Mouse (Mus musculus) gastrocnemius, adult 2 months (tissue): ENCODE data around the gene Mnat1. TPM values are rescaled to one million over a fixed set of nuclear protein-coding genes. Genes with fewer than 3 reads are reported as not detected.
A peak's percentile ranks its signal among the peaks of the same experiment; 100 is the strongest.
"Not testable (repeated sequence)": the region's sequence is repeated elsewhere in the genome, so short reads cannot be mapped to it uniquely, and the experiment has no call there.

Experiments
- DNase-seq: peaks from one replicate; pipeline ENCODE4 v3.0.0; 2022
- H3K27ac ChIP-seq: fragments of 200-600 bp; 2 replicates; pipeline ENCODE4 v1.8.1; 2022; ENCODE audit warnings: mild to moderate bottlenecking
- H3K4me3 ChIP-seq: fragments of 200-600 bp; 2 replicates; pipeline ENCODE4 v1.8.1; 2022; ENCODE audit warnings: mild to moderate bottlenecking, moderate library complexity
- CTCF ChIP-seq: fragments of 200-600 bp; IDR thresholded peaks from 2 replicates; pipeline ENCODE4 v1.8.1; 2022; ENCODE audit warnings: antibody characterized with exemption, mild to moderate bottlenecking, moderate library complexity
- intact Hi-C: fragments of 180-260 bp; cut with DNase I; formaldehyde crosslinking; loops from one replicate; pipeline ENCODE4 v1.15.1; 2025
- long read RNA-seq, 2 experiments: library from polyadenylated mRNA; stranded (forward); transcript quantifications; one replicate each; pipeline ENCODE4 v2.0.0; 2021
- total RNA-seq, 2 experiments: library from RNA; stranded (reverse); gene quantifications; 2 replicates each; pipeline ENCODE4 v1.2.3; 2021

The Mnat1 gene
- 10 to 100 TPM; 17.6 to 19.4 TPM for total RNA-seq
- long read RNA-seq, experiment 1, partial matches to known transcripts = 0 of 3 reads
- long read RNA-seq, experiment 1, other reads (novel, unspliced or antisense) = 0 of 3 reads
- long read RNA-seq, experiment 2, partial matches to known transcripts = 0 of 3 reads
- long read RNA-seq, experiment 2, other reads (novel, unspliced or antisense) = 1 of 3 reads

DNA sequence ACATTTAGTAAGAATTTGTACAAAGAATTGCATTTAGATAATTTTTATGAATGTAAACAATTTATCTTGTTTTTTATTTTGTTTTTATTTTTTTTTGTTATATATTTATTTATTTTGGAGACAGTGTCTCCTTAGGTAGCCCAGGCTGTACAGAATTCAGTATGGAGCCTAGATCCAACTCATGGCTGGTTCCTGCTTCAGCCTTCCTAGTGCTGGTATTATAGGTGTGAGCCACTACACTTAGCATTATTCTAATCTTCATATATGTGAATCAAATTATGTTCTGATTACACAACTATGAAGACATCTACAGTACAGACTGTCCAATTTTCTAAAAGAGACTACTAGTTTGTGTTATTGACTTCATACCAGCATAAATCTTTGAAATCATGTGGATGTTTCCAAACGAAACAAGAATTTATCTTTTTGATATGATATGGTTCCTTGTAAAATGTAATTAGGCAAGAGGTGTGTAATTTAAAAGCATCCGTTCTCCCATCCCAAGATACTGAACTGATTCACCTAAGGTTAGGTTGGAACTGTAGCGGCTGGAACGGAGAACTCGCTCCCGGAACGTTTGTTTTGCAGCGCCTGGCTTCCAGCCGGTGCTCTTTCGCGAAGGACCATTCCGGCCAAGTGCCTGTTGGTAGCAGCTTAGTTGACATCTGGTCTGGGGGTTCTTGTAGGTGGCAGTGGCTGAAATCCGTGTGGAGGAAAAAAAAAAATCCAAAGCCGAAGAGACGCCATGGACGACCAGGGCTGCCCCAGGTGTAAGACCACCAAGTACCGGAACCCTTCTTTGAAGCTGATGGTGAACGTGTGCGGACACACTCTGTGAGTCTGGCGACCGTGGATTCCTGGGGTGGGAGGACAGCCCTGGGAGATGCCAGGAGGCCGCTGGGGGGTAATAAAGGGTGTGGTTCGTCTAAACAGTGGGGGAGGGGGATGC, at the start of gene Mnat1:
TSS of gene Mnat1 (plus strand) at position 625 of the 949 bp plus-strand sequence.
- no peak for TF ChIP-seq CTCF
- Histone ChIP-seq H3K27ac (peak within 1 kb of the TSS; percentile 93), H3K4me3 (peak within 1 kb of the TSS; percentile 92)
- intact Hi-C loops = no loop called here
- DNase-seq = peak; percentile 89

DNA sequence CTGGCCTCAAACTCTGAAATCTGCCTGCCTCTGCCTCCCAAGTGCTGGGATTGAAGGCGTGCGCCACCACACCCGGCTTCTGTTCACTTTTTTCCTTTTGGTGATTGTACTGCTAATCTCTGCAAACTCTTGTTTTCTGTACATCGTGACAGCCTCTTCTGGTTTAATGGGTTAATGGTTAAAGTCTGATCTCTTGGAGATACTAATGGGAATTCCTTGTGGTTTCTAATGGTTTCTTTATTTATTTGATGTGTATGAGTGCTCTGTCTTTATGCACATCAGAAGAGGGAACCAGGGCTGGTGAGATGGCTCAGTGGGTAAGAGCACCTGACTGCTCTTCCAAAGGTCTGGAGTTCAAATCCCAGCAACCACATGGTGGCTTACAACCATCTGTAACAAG, 41.7 kb upstream of the Mnat1 start:
- intact Hi-C loops, H3K4me3 ChIP-seq, DNase-seq, H3K27ac ChIP-seq: not testable (repeated sequence)

DNA sequence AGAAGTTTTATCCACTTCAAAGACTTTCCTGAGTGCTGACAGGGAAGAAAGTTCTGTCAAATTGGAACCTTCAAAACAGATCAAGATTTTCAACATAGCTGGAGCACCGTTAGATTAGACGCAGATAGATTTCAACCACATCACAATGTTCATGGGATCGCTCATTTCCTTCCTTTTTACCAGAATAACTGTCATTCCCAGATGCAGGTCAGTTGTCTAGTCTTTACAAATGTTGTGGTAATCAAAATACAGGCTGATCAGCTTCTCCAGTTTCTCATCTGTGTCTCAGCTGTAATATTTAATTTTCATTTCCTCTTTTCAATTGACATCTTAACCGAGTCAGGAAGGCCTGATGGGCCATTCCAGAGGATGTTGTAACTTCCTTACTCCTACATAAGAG, 39.7 kb upstream of the Mnat1 start:
- DNase-seq = no peak
- intact Hi-C loops = no loop called here

DNA sequence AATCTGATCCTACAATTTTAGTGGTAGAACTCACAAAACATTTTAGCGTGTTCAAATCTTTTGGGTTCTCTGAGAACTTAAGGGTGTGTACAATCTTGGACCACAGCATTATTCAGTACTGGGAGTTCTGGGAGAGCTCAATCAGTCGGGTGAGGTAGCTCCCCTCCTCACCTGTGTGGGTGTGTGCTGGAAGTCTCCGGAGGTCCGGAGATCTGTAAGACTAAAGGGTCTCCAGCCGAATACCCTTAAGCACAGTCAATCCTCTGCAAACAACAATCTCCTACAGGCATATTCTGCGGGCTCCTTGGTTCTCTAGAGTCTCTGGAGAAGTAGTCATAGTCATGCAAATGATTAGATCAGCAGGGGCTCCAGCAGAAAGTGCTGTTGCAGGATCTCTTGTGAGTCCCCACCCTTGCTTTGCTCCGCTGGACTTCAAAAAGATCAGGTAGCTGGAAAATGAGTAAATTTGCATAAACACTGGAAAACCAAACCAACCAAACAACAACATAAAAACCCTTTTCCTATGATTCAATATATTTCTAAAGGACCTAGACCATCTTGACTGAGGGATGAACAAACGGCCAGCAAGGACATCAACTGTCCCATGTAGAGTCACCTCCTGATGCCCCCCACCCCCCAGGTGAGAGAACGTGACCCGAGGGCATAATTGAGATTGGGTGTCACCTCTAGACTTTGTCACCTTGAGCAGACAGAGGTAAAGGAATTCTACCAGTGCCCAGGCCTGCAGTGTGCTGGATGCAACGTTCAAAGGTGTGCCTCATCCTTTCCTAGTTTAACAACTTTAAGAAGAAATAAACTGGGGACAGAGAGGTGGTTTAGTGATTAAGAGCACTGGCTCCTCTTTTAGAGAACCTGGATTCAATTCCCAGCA, 37.5 kb upstream of the Mnat1 start:
- TF ChIP-seq CTCF = no peak
- H3K27ac ChIP-seq = no peak overlapping the region
- intact Hi-C loops = no loop called here

More for the DNA sequence above, 39.7 kb upstream of the Mnat1 start:
- no peak overlapping the region for H3K27ac ChIP-seq
- H3K4me3 ChIP-seq = no peak overlapping the region
- no peak for TF ChIP-seq CTCF

DNA sequence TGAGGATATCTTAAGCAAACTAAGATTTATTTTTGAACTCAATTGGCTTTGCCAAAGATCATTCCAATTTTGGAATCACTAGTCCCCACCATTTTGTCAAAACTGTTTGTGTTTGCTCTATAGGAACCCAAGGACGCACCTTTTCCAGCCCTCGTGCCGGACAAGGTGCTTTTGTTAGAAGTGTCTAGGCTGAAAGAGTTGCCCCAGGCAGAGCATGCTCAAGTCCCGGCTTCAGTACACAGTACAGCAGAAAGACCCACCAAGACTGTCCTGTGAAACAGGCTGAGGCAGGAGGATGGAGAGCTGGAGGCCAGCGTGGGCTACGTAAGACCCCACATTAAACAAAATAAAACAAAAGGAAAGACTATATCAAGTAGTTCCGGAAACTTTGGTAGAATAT, 36.4 kb upstream of the Mnat1 start:
- no peak overlapping the region for H3K27ac ChIP-seq
- H3K4me3 ChIP-seq = no peak overlapping the region
- no peak for DNase-seq
- no peak for TF ChIP-seq CTCF
- intact Hi-C loops = no loop called here

More for the DNA sequence above, 37.5 kb upstream of the Mnat1 start:
- DNase-seq = no peak
- no peak overlapping the region for H3K4me3 ChIP-seq

DNA sequence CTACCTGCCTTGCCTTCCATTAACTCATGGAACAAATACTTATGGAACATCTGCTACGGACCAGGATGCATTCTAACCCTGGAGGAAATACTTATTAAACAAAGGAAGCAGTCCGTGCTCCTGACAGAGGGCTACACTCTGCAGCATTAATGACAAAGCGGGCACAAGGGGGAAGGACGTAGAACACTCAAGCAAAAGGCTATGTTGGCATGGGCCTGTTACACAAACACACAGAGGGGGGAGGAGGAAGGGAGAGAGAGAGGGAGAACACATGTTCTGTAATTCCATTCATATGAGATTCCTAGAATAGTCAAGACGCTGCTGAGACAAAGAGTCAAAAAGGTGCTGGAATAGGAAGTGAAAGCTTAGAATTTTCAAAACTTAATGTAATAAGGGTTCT, 35.0 kb upstream of the Mnat1 start:
- intact Hi-C loops = no loop called here
- H3K4me3 ChIP-seq = no peak overlapping the region
- TF ChIP-seq CTCF = no peak
- H3K27ac ChIP-seq = no peak overlapping the region
- no peak for DNase-seq

DNA sequence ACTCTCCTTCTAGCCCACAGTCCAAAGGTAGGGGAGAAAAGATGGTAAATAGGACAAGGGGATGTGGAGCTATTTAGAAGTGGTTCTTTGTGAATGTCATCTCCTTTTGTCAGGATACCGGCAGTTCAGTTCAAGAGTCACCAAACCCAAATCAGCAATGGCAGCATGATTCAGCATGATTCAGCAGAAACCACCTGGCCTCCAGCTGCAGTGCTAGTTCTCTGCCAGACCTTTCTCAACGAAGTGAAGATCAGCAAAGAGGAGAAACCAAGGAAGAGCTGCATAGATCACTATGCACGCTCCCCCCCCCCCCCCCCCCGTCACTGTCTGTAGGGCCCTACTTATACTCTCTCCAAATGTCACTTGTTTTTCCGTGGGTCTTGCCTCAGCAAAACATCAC, 34.6 kb upstream of the Mnat1 start:
- no peak overlapping the region for H3K27ac ChIP-seq
- TF ChIP-seq CTCF = no peak
- DNase-seq = no peak
- intact Hi-C loops = no loop called here
- no peak overlapping the region for H3K4me3 ChIP-seq

DNA sequence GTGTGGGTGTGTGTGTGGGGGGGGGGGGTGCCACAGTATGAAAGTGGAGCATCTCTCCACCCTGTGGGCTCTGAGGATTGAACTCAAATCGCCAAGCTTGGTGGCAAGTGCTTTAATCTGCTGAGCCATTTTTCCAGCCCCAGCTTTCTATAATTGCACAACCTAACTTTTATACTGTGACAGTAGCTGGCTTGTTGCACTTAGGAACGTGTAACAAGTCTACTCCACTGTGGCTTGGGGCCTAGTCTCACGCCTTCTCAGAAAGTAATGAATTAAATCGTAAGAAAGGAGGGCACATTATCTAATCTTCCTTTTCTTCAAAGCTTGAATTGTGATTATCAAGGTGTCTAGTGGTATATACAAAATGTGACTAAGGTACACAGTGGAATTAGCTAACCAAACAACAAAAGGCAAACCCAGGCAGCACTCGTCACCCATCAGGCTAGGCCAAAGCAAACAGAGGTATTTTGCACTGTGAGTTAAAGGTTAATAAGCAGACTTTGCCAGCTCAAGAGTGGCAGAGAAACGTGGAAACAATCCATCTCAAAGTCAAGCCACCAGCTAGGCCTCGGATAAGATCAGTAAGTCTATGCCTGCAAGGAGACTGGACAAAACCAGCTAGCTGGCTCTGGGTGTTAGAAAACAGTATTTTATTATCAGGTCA, 32.7 kb upstream of the Mnat1 start:
- TF ChIP-seq CTCF = no peak
- intact Hi-C loops = no loop called here
- no peak for DNase-seq
- Histone ChIP-seq H3K27ac (no peak overlapping the region), H3K4me3 (no peak overlapping the region)

DNA sequence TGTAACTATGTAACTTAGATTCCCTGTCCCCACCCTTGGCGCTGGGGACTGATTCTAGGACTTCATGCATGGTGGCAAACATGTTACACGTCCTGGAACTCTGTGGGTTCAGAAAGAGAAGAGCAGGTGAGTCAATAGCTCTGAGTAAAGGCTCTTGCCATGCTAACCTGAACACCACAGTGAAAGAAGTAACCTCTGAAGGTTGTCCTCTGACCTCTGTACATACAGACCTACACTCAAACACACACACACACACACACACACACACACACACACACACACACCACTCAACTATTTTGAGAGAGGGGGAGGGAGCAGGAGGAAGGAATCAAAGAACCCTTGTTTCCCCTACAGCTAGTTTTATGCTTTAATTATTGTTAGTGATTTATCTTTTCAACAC, 29.3 kb upstream of the Mnat1 start:
- Histone ChIP-seq H3K4me3 (no peak overlapping the region), H3K27ac (no peak overlapping the region)
- no peak for DNase-seq
- no peak for TF ChIP-seq CTCF
- intact Hi-C loops = no loop called here

DNA sequence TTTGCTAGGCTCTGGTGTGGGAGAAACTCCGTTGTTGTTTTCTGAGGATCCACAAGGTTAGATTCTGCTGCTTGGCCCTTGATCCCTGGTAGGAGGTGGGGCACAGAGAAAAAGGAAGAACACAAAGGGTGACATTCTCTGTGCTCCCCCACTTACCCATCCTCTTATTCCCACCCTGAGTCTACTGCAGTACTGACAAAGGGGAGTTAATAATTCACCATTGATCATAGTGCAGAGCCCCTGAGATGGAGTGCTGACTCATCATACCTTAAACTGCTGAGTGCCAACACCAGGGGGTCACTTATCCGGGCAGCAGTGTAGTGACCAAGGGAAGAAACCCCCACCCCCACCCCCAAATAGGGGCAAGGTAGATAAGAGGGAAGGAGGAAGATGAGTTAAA, 28.9 kb upstream of the Mnat1 start:
- intact Hi-C loops = no loop called here
- no peak for DNase-seq
- H3K27ac ChIP-seq = no peak overlapping the region
- no peak overlapping the region for H3K4me3 ChIP-seq
- no peak for TF ChIP-seq CTCF

DNA sequence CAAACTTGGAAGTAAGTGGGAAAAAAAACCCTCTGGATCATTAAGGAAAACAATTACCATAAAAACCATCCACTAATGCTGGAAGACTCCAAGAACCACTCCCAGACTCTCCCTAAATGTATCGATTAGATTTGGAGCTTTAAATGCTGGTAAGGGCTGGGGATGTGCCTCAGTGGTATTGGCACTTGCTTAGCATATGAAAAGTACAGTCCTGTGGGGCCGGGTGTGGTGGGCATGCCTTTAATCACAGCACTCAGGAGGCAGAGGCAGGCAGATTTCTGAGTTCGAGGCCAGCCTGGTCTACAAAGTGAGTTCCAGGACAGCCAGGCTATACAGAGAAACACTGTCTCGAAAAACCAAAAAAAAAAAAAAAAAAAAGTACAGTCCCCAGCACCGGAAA, 27.3 kb upstream of the Mnat1 start:
- intact Hi-C loops, H3K27ac ChIP-seq, H3K4me3 ChIP-seq, DNase-seq: not testable (repeated sequence)

DNA sequence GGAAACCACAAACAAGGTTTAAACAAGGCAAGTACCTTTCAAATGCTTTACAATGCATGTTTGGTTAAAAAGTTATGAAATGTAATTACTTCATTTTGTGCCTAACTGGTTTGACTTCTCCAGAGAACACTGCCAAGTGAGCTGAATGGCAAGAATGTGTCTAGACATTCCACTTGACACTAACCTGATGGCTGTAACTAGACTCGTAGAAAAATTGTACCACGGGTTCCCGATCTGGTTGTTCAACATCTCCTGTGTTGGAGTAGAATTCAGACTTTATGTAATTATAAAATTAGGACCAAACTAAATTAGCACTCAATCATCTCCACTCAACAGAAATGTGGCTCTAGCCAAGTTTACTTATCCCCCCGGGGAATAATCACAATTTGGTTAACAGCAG, 24.9 kb upstream of the Mnat1 start:
- Histone ChIP-seq H3K27ac (peak overlapping the region; percentile 70; the same call in 1 of the 2 replicates), H3K4me3 (no peak overlapping the region)
- intact Hi-C loops = no loop called here
- TF ChIP-seq CTCF = no peak
- DNase-seq = no peak
